8 mouse cellular contexts compared by ENCODE assay signal in the genomic region with DNA sequence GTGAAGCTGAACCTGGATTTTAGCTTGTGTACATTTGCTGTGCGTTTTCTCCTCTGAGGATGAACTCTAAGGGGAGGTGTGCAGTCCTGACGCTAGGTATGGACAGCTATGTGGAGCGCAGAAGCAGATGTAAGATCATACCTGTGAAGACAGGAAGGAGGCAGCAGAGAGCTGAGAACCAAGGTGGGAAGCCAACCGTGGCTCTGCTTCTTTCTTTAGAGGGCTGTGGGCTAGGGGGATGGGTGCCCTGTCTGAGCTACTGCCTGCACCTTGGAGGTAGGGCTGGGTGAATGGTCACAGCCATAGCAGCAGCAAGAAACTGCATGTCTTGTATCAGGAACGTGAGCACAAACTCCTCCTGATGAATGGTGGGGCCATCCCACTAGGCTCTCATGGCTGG.
DNase-seq lines count a peak whose midpoint lies in the region; ATAC-seq and TF ChIP-seq lines count a peak whose summit lies in the region.
"Had no signal": no experiment of that assay in that cellular context is flagged by ENCODE, and none has a peak within 500 bp of the region (broad histone marks: within the 10 kb centered on the region; RNA-seq: fewer than 3 reads in every experiment).

No protein-coding gene starts in this region.

- H3K4me3 ChIP-seq in intestine, postnatal 0 days (ENCODE audit: low read depth, low read length): no peak overlapping the region
- H3K4me3 ChIP-seq in intestine, embryonic 16.5 days (ENCODE audit: low read length): no peak overlapping the region
- H3K4me3 ChIP-seq: limb, embryonic 12.5 days had no signal

- no peaks in the 10 kb centered on the region for H3K4me1 ChIP-seq in intestine, postnatal 0 days (replicated peaks; ENCODE audit: control insufficient read depth, insufficient read depth, low read length)
- H3K4me1 ChIP-seq in intestine, embryonic 16.5 days (ENCODE audit: control insufficient read depth, insufficient read depth, low read length): no peaks in the 10 kb centered on the region
- H3K4me1 ChIP-seq: limb, embryonic 12.5 days had no signal

- WGBS in intestine, postnatal 0 days: 27% methylated on average over 5 of the region's 5 CpGs
- WGBS in intestine, embryonic 16.5 days: 31% methylated on average over 5 of the region's 5 CpGs

- ATAC-seq in intestine, postnatal 0 days: no peak
- no peak for ATAC-seq in intestine, embryonic 16.5 days

- DNase-seq in ES-CJ7 (ENCODE audit: low read depth, low spot score): peak; percentile 80
- peak; percentile 32 for DNase-seq in embryo, embryonic 11.5 days (ENCODE audit: low read depth, low spot score)
- DNase-seq in kidney, postnatal 25 days: peak; percentile 16 to 35
- DNase-seq in layer of hippocampus, postnatal 25 days (ENCODE audit: extremely low spot score in 1 of 2, low spot score in 1 of 2): no peak
- DNase-seq in gastrocnemius, adult 8-10 months (ENCODE audit: low spot score in 2 of 2): no peak

- H3K27me3 ChIP-seq in intestine, postnatal 0 days (replicated peaks; ENCODE audit: control insufficient read depth, insufficient read depth, low read length): no peaks in the 10 kb centered on the region
- no peaks in the 10 kb centered on the region for H3K27me3 ChIP-seq in intestine, embryonic 16.5 days (replicated peaks; ENCODE audit: control insufficient read depth, insufficient read depth, low read length)
- H3K27me3 ChIP-seq: limb, embryonic 12.5 days had no signal

- no peaks in the 10 kb centered on the region for H3K36me3 ChIP-seq in intestine, postnatal 0 days (ENCODE audit: control insufficient read depth, insufficient read depth)
- no peaks in the 10 kb centered on the region for H3K36me3 ChIP-seq in intestine, embryonic 16.5 days (ENCODE audit: control insufficient read depth, insufficient read depth, low read length)
- H3K36me3 ChIP-seq: limb, embryonic 12.5 days had no signal

- no peak overlapping the region for H3K27ac ChIP-seq in intestine, postnatal 0 days (ENCODE audit: low read depth, low read length)
- H3K27ac ChIP-seq in intestine, embryonic 16.5 days (ENCODE audit: low read length): no peak overlapping the region
- H3K27ac ChIP-seq: limb, embryonic 12.5 days had no signal

- no peak overlapping the region for H3K4me2 ChIP-seq in intestine, postnatal 0 days (replicated peaks; ENCODE audit: low read depth)
- no peak overlapping the region for H3K4me2 ChIP-seq in intestine, embryonic 16.5 days (ENCODE audit: low read depth, low read length)
- H3K4me2 ChIP-seq: limb, embryonic 12.5 days had no signal

- H3K9ac ChIP-seq in intestine, postnatal 0 days (ENCODE audit: low read depth, low read length): no peak overlapping the region
- H3K9ac ChIP-seq in intestine, embryonic 16.5 days (ENCODE audit: low read depth, low read length): no peak overlapping the region
- H3K9ac ChIP-seq: limb, embryonic 12.5 days had no signal

- H3K9me3 ChIP-seq in intestine, postnatal 0 days (ENCODE audit: control insufficient read depth): no peaks in the 10 kb centered on the region
- H3K9me3 ChIP-seq in intestine, embryonic 16.5 days (ENCODE audit: control insufficient read depth, low read length): no peaks in the 10 kb centered on the region
- H3K9me3 ChIP-seq: limb, embryonic 12.5 days had no signal

- TF ChIP-seq CTCF in intestine, postnatal 0 days (IDR thresholded peaks at IDR 0.05; ENCODE audit: low read depth): peak; percentile 62

Comparison
In these comparisons a context has a peak if more than half of its experiments do, and no peak if none do; other contexts are left out.
1. DNase-seq: peak in ES-CJ7 (single experiment), embryo, embryonic 11.5 days (single experiment) and kidney, postnatal 25 days (2 of 2); none in layer of hippocampus, postnatal 25 days (0 of 2) and gastrocnemius, adult 8-10 months (0 of 2).